Mouse (Mus musculus) kidney, adult 8-10 months (tissue): ENCODE measurements at regions not wholly inside any gene's neighbourhood (a gene's known extent, or its start where the extent isn't known, plus 50 kb on each side); places are given as distances from the start of the nearest gene placed in this dataset.

Experiments
- DNase-seq, 2 experiments: peaks; one replicate each; pipeline ENCODE4 v3.0.0; 2022

- DNase-seq: no peak
Measured at GRCm38 (mm10) chr8:44094818-44095217, 385.0 kb upstream of the Adam34 start.

- DNase-seq: no peak
Measured at GRCm38 (mm10) chr8:44093491-44093890, 383.6 kb upstream of the Adam34 start.

- DNase-seq: no peak
Measured at GRCm38 (mm10) chr8:44082057-44082456, 372.2 kb upstream of the Adam34 start.

GRCm38 (mm10) chr8:44058846-44059245 lies 349.0 kb upstream of the Adam34 start:
- no peak for DNase-seq

DNA sequence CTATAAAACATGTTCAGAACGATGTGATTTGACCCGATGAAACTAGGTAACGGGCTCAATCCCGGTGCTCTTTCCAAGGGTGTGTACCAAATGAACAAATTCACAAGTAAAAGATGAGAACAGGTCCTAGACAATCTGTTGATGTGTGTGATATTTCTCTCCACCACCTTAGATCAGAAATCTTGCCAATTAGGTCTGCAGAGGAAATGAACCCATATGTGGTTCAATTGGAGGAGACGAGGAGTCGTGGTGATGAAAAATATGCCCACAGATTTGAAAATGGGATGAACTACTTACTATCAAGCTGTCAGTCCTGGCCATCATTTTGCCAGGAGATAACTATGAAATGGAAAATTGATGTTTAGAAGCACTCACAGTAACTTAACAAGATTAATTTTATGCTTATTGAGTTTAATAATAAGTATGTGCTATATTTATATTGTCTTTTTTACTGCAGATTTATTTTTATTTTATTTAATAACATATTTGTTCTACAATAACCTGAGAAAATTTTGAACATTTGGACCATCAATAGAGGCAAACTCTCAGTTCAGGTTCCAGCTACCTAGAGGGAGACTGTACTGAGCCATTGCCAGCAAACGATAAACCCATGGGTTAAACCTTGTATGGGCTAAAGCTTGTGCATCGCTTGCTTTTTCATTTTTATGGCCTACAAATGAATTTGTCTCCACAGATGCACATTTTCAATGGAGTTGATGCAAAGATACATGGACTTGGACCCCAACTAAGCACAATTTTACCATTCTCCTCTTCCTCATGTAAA lies 332.9 kb upstream of the Adam34 start:
- no peak for DNase-seq

GRCm38 (mm10) chr8:44034211-44034610 lies 324.4 kb upstream of the Adam34 start:
- no peak for DNase-seq

- peak in 1 of 2 experiments; percentile 19 for DNase-seq
Measured at GRCm38 (mm10) chr8:44031376-44031775, 321.5 kb upstream of the Adam34 start.

DNA sequence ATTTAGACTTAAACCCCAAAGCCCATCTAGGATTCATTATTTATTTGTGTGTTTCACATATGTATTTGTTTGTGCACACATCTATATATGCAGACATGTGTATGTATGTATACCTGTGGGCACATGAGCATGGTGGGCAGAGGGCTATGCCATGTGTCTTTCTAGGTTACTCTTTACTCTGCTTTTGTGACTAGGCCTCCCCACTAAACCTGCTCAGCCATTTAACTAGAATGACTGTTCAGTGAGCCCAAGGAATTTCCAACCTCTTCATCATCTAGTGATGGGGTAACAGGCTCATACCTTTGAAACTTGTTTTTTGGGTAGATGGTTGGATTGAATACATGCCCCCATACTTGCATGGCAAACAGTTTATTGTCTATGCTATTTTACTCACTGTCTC lies 321.1 kb upstream of the Adam34 start:
- peak in 1 of 2 experiments; percentile 35 for DNase-seq

DNA sequence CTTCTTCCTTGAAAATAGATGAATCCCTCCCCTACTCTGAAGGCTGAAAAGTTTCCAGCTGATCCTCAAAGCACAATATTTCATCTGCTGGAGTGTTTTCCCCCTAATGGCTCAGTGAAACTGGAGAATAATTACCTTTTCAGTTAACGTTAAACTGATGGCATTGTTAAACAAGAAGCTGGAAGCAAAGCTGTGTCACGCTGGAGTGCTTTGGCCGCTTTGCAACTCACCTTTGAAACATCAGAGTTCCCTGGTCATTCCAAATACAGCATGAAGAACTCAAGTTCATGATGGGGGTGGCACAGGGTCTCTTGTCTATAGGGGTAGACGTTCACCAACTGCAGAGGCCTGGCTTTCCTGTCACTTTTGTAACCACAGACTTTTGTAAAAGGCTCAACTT lies 317.9 kb upstream of the Adam34 start:
- DNase-seq: peak; percentile 73 to 79

- peak; percentile 4 to 69 for DNase-seq
Measured at GRCm38 (mm10) chr8:44025926-44026325, 316.1 kb upstream of the Adam34 start.

GRCm38 (mm10) chr8:44024028-44024427 lies 314.2 kb upstream of the Adam34 start:
- DNase-seq: no peak
